Mouse (Mus musculus): ENCODE results near the gene Gja4.

Gene Gja4

GRCm38 (mm10) chr4:127323651-127324050, 9.8 kb upstream of the Gja4 start:
- no peak for DNase-seq

- peak; percentile 88 for DNase-seq
Measured at GRCm38 (mm10) chr4:127319613-127320012, 5.8 kb upstream of the Gja4 start.

DNA sequence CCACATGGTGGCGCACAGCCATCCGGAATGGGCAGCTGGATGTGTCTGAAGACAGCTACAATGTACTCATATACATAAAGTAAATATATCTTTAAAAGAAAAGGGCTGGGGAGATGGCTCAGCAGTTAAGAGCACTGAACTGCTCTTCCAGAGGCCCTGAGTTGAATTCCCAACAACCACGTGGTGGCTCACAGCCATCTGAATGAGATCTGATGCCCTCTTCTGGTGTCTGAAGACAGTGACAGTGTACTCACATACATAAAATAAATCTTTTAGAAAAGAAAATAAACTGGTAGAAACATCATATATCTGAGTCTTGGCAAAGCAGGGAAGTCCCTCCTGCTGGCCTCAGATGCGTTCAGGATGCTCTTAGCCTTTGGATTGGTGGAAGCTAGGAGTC, 3.3 kb upstream of the Gja4 start:
- DNase-seq = no peak

DNA sequence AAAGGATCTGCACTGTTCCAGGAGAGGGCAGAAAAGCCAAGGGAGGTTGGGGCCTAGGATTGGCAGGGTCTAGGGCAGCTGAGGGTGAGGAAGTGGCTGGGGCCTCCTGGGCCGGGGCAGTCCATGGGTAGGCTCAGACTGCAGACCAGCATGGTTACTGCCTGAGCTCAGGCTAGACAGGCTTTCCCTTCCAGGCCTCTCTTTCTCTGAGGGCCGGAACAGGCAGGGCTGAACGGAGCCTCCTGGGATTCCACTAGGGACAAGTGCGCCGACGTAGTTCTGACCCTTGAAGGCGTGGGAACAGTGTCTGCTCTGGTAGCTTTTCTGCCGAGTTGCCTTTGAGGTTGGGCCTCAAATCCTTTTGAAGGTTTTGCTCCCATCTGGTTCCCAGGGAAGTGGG, 1.9 kb upstream of the Gja4 start:
- no peak for DNase-seq

- DNase-seq = no peak
Measured at GRCm38 (mm10) chr4:127314585-127314984, 746 bp upstream of the Gja4 start.

DNA sequence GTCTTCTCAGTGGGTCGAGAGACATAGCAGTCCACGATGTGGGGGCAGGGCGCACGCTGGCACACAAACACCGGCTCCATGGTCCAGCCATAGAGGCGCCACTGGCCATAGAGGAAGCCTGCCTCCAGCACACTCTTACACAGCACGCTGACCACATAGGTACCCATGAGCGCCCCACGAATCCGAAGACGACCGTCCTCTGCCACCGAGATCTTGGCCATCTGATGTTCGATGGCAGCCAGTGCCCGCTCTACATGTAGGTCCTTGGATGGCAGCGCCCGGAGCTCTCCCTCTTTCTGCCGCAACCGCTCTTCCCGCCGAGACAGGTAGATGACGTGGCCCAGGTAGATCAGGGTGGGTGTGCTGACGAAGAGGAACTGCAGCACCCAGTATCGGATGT, 1.5 kb downstream of the Gja4 start:
- no peak for DNase-seq

- DNase-seq = no peak
Measured at GRCm38 (mm10) chr4:127311561-127311960, 2.3 kb downstream of the Gja4 start.

DNA sequence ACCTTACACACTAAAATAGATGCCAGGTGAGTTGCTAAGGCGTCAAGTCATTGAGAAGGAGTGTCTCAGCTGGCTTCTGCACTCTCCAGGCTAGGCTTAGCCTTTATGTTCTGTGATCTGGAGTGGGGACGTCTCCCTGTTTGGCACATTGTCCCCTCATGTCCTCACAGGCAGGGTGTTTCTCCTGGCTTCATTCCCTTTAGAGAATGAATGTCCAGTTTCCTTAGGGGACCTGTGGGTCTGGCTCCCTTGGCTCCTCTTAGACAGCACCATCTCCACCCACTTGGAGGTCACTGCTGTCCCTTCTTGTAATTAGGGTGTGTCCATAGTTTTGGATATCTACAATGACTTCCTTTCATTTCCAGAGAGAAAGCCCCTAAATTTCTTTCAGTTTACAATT, 6.9 kb downstream of the Gja4 start:
- DNase-seq = no peak

- DNase-seq = no peak
Measured at GRCm38 (mm10) chr4:127303796-127304195, 10.0 kb downstream of the Gja4 start.

GRCm38 (mm10) chr4:127300503-127300902, 13.3 kb downstream of the Gja4 start:
- DNase-seq = peak; percentile 33

- no peak for DNase-seq
Measured at GRCm38 (mm10) chr4:127292631-127293030, 21.2 kb downstream of the Gja4 start.

DNA sequence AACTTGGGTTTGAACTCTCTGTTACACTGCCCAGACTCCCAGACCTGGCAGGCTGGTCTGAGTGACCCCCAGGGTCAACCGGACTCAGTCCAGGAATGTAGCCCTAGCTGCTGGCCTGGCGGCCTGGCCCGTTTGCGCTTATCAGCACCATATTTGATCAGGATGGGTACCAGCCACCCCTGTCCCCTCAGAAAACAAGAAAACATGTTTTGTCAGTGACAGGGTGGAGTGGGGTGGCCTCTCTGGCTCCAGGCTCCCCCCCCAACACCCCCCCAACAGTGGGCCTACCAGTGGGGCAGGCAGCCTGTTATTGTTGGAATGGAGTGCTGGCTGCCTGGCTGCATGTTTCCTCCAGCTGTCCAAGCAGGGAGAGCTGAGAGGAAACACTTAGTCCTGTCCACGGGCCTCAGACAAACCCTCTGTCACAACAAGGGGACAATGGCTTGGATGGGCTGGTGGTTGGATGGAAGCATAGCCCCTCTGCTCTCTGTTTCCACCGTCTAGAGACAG, 24.7 kb downstream of the Gja4 start:
- no peak for DNase-seq

GRCm38 (mm10) chr4:127286907-127287306, 26.9 kb downstream of the Gja4 start:
- no peak for DNase-seq

GRCm38 (mm10) chr4:127279241-127279640, 34.6 kb downstream of the Gja4 start:
- no peak for DNase-seq

- DNase-seq = no peak
Measured at GRCm38 (mm10) chr4:127278451-127279001, 35.3 kb downstream of the Gja4 start.

DNA sequence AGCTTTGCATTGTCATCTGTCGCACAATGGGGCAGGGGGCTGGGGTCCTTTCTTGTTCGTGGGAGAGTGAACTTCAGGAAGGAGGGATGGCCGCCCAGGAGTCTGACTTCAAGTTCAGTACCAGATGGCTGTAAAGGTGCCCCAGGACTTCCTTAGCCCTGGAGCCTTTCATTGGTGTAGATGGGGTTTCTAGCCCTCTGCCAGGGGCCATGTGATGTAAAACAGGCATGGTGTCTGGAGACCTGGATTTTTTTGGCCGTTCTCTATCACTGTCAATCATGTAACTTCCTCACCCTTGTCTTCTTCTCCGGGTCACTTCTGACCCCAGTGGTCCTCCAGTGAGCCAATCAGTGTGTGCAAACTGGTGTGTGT, 49.7 kb downstream of the Gja4 start:
- no peak for DNase-seq

DNA sequence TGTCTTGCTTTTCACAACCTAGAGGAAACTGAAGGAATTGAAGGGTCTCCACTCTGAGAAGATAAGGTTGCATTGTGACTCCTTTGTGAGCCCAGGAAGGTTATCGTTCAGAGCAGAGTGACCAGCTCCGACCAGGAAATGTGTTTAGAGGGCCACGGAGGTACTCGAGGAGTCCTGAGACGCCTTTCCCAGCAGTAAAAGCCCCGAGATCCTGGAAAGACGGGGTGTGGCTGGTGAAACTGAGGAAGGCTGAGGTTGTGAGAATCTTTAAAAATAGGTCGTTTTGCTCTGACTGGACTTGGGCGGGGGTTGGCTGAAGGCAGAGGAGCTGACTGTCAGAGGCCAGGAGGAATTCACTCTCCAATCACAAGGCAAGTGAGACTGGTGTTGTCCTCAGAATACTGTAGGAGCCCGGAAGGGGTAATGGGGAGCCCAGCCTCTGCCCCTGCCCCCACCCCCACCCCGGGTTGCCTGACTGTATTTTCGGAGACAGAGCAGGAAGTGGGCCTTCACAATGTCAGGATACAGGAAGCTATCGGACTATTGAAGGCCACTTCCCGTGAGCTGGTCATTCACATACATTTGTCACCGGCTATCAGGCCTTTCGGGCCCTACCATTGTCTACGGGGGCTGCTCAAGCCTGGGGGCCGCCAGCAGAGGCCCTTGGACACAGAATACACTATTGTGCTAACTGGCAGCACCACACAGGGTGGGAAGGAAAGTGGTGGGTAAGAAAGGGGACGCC, 50.2 kb downstream of the Gja4 start:
- peak; percentile 21 for DNase-seq

DNA sequence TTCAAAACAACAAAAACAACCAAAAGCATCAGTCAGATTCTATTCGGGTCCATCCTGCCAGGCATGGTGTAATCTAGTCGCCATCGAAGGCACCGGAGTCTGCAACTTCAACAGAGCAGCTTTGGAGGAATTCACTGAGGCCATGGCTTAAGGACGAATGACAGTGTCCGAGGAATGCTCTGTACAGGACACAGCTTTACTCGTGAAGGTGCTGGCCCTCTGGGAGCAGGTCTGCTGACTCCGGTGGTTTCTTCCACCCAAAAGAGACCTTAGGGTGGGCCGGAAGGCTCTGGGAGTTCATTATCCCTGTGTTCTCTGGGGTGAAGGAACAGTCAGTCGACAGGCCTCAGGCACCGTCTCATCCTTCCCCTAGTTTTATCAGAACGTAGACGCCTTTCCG, 52.2 kb downstream of the Gja4 start:
- no peak for DNase-seq

Measured in retina, postnatal 1 day (tissue).